Mouse (Mus musculus): Measurements from ENCODE around the gene Iqca. TPM values are rescaled to one million over a fixed set of nuclear protein-coding genes. Genes with fewer than 3 reads are reported as not detected.

Iqca gene
- polyA plus RNA-seq, 1 experiment from 2014 or later: 0.99 TPM

DNA sequence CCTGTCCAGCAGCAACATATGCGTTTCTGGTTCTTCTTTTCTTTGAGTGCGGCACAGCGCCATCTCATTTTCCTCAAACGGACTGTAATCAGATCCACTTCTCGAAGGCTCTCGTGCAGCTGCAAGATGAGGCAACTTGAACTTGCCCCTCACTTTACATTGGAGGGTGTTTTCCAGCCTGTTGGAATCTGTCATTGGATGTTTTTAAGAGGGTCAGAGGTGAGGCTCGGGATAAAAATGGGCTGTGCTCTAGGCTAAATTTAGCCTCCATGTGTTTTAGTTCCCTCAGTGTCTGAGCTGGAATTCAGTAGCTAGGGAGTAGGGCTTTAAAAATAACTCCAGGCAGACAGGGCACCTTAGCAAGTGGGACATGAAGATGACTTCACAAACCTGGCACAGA lies 155.1 kb downstream of the Iqca start:
- Histone ChIP-seq H3K4me2 (ENCODE audit: low read length) (no peak overlapping the region), H3K27me3 (replicated peaks; ENCODE audit: control insufficient read depth, insufficient read depth, low read length) (peaks cover 26% of the 10 kb centered on the region), H3K27ac (ENCODE audit: low read depth, low read length) (no peak overlapping the region), H3K36me3 (ENCODE audit: control insufficient read depth, insufficient read depth, low read length) (no peaks in the 10 kb centered on the region), H3K9me3 (replicated peaks; ENCODE audit: control insufficient read depth, low read length) (no peaks in the 10 kb centered on the region), H3K4me1 (ENCODE audit: control insufficient read depth, insufficient read depth, low read length) (no peaks in the 10 kb centered on the region), H3K9ac (ENCODE audit: low read length) (no peak overlapping the region), H3K4me3 (ENCODE audit: low read depth, low read length) (no peak overlapping the region)
- ATAC-seq: no peak
- 71% methylated on average over 7 of the region's 7 CpGs for WGBS
- no peak for DNase-seq (ENCODE audit: low spot score)

GRCm38 (mm10) chr1:89992256-89992655 lies 160.9 kb downstream of the Iqca start:
- WGBS: under 1% methylated on average over 25 of the region's 25 CpGs
- Histone ChIP-seq H3K4me3 (ENCODE audit: low read depth, low read length) (0 out of 2 replicates have a peak overlapping the region, but pooled peaks have one; percentile 1), H3K4me1 (ENCODE audit: control insufficient read depth, insufficient read depth, low read length) (peaks cover 5% of the 10 kb centered on the region; the same call in 1 of the 2 replicates), H3K4me2 (ENCODE audit: low read length) (peak overlapping the region; percentile 30), H3K9ac (ENCODE audit: low read length) (0 out of 2 replicates have a peak overlapping the region, but pooled peaks have one; percentile 32), H3K27me3 (replicated peaks; ENCODE audit: control insufficient read depth, insufficient read depth, low read length) (peaks cover 43% of the 10 kb centered on the region), H3K9me3 (replicated peaks; ENCODE audit: control insufficient read depth, low read length) (no peaks in the 10 kb centered on the region), H3K27ac (ENCODE audit: low read depth, low read length) (no peak overlapping the region), H3K36me3 (ENCODE audit: control insufficient read depth, insufficient read depth, low read length) (no peaks in the 10 kb centered on the region)
- DNase-seq (ENCODE audit: low spot score) (no peak), ATAC-seq (no peak)

Other genes with a start within 250 kb of the Iqca start
- gene Gbx2, start 222.2 kb downstream of the Iqca start, polyA plus RNA-seq (2014; fragmentation: Nextera tagmentation; extraction: Ambion mirVana): 20.3 and 20.7 TPM in 2 replicates
- gene Asb18, start 138.7 kb downstream of the Iqca start, polyA plus RNA-seq (2014; fragmentation: Nextera tagmentation; extraction: Ambion mirVana): 0.05 TPM in 1 of 2 replicates, not detected in the other
- 33.5 and 40.2 TPM in 2 replicates for gene Ackr3, start 50.6 kb upstream of the Iqca start, polyA plus RNA-seq (2014; fragmentation: Nextera tagmentation; extraction: Ambion mirVana)

All from forebrain, embryonic 14.5 days (tissue).